ENCODE assay signal across 8 mouse cellular contexts in genomic region chr4:117928234-117928633, GRCm38 (mm10). TPM values are rescaled to one million over a fixed set of nuclear protein-coding genes. Genes with fewer than 3 reads are reported as not detected.
DNase-seq lines count a peak whose midpoint lies in the region; ATAC-seq and TF ChIP-seq lines count a peak whose summit lies in the region.

No protein-coding gene starts in this region.

- H3ac ChIP-seq in myocyte (ENCODE audit: control insufficient read depth, insufficient read length), result no peak overlapping the region

- peak; percentile 76 for DNase-seq in left cerebral cortex, postnatal 4 days
- DNase-seq in left cerebral cortex, adult 18-20 months (ENCODE audit: low spot score in 2 of 2), result no peak
- peak; percentile 22 for DNase-seq in adipocyte (ENCODE audit: low spot score)
- peak; percentile 7 to 55 for DNase-seq in kidney, postnatal 36 days
- DNase-seq in gastrocnemius, adult 18-20 months (ENCODE audit: low spot score), result no peak

- peak overlapping the region; percentile 35 for H3K4me3 ChIP-seq in myocyte

- no peaks in the 10 kb centered on the region for H3K79me2 ChIP-seq in myocyte (ENCODE audit: control insufficient read depth, insufficient read depth)

- H3K4me2 ChIP-seq in myocyte (ENCODE audit: low read depth), result peak overlapping the region; percentile 77

- H3K36me3 ChIP-seq in myocyte (ENCODE audit: control insufficient read depth, insufficient read depth), result no peaks in the 10 kb centered on the region

- peak; percentile 51 for ATAC-seq in erythroblast, adult 5-6 weeks (replicated peaks; ENCODE audit: low FRiP score, poor library complexity, severe bottlenecking)
- ATAC-seq in activated CD4-positive, CD25-positive, alpha-beta regulatory T cell, adult 4 months, result no peak

- no peak for TF ChIP-seq POLR2A in myocyte (IDR thresholded peaks at IDR 0.05; ENCODE audit: insufficient read length, low read depth)

- no peaks in the 10 kb centered on the region for H3K27me3 ChIP-seq in myocyte (ENCODE audit: control insufficient read depth, insufficient read depth, insufficient read length)

- intact Hi-C loops in left cerebral cortex, postnatal 4 days (cut with DNase I), result loop anchor here (5.0 kb wide), 1 partner anchor 154 kb away; no protein-coding TSS in a partner anchor

TF ChIP-seq in myocyte, 11 proteins besides CTCF, POLR2A, EP300 and RAD21:
- no peak for TF ChIP-seq CEBPB (IDR thresholded peaks at IDR 0.05; ENCODE audit: insufficient read depth, poor library complexity, severe bottlenecking)
- no peak for TF ChIP-seq REST (IDR thresholded peaks at IDR 0.05; ENCODE audit: insufficient read depth, insufficient read length)
- no peak for TF ChIP-seq TCF12 (IDR thresholded peaks at IDR 0.05; ENCODE audit: insufficient read depth, poor library complexity, severe bottlenecking)
- TF ChIP-seq MYOD1 (IDR thresholded peaks at IDR 0.05; ENCODE audit: control insufficient read depth in 1 of 3, insufficient read length in 2 of 3, low read depth in 2 of 3), result no peak
- no peak for TF ChIP-seq TCF3 (IDR thresholded peaks at IDR 0.05; ENCODE audit: insufficient read length, low read depth)

RNA-seq across cellular contexts. Expression of gene Artn, which starts 1.3 kb away (rescaled TPM):
- total RNA-seq in left cerebral cortex, postnatal 4 days (2021), result 1 to 10 TPM; 2.5 to 3.3 TPM
- total RNA-seq in left cerebral cortex, adult 18-20 months (2021), result 1 to 10 TPM; 1.7 to 2.5 TPM
- total RNA-seq in erythroblast, adult 5-6 weeks (2015; ENCODE audit: low replicate concordance), result 9.6 TPM in 1 of 2 replicates, not detected in the other
- 0.85 and 1.3 TPM in 2 replicates for total RNA-seq in erythroblast, adult 5-6 weeks (2017; ENCODE audit: low replicate concordance)
- 15.9 TPM for polyA plus RNA-seq in myocyte (2012; fragmentation: generic; extraction: Trizol)
- not detected for polyA plus RNA-seq in activated CD4-positive, CD25-positive, alpha-beta regulatory T cell, adult 4 months (2017; shearing (Covaris generic))
- total RNA-seq in gastrocnemius, adult 18-20 months (2021), result under 1 TPM; 0.19 to 0.27 TPM

RNA-seq across cellular contexts. Expression of gene Ipo13, which starts 13.4 kb away (rescaled TPM):
- 100 to 1,000 TPM; 112 to 114 TPM for total RNA-seq in left cerebral cortex, postnatal 4 days (2021)
- total RNA-seq in left cerebral cortex, adult 18-20 months (2021), result 100 to 1,000 TPM; 106 to 125 TPM
- 8.5 and 14.2 TPM in 2 replicates for total RNA-seq in erythroblast, adult 5-6 weeks (2015; ENCODE audit: low replicate concordance)
- total RNA-seq in erythroblast, adult 5-6 weeks (2017; ENCODE audit: low replicate concordance), result 3.2 and 4.0 TPM in 2 replicates
- 62.2 TPM for polyA plus RNA-seq in myocyte (2012; fragmentation: generic; extraction: Trizol)
- polyA plus RNA-seq in activated CD4-positive, CD25-positive, alpha-beta regulatory T cell, adult 4 months (2017; shearing (Covaris generic)), result 10 to 100 TPM; 13.7 to 15.6 TPM
- 100 to 1,000 TPM; 262 to 289 TPM for total RNA-seq in gastrocnemius, adult 18-20 months (2021)

RNA-seq across cellular contexts. Expression of gene Dph2, which starts 36.4 kb away (rescaled TPM):
- total RNA-seq in left cerebral cortex, postnatal 4 days (2021), result 10 to 100 TPM; 12.9 to 15.1 TPM
- total RNA-seq in left cerebral cortex, adult 18-20 months (2021), result 1 to 10 TPM; 9.2 to 9.8 TPM
- 0.96 and 2.9 TPM in 2 replicates for total RNA-seq in erythroblast, adult 5-6 weeks (2015; ENCODE audit: low replicate concordance)
- 0.51 and 1.5 TPM in 2 replicates for total RNA-seq in erythroblast, adult 5-6 weeks (2017; ENCODE audit: low replicate concordance)
- 8.5 TPM for polyA plus RNA-seq in myocyte (2012; fragmentation: generic; extraction: Trizol)
- 10 to 100 TPM; 21.1 to 25.4 TPM for polyA plus RNA-seq in activated CD4-positive, CD25-positive, alpha-beta regulatory T cell, adult 4 months (2017; shearing (Covaris generic))
- 1 to 10 TPM; 3.1 to 3.2 TPM for total RNA-seq in gastrocnemius, adult 18-20 months (2021)

RNA-seq across cellular contexts. Expression of gene Atp6v0b, which starts 41.1 kb away (rescaled TPM):
- 100 to 1,000 TPM; 306 to 331 TPM for total RNA-seq in left cerebral cortex, postnatal 4 days (2021)
- total RNA-seq in left cerebral cortex, adult 18-20 months (2021), result 100 to 1,000 TPM; 421 to 464 TPM
- total RNA-seq in erythroblast, adult 5-6 weeks (2015; ENCODE audit: low replicate concordance), result 214 and 246 TPM in 2 replicates
- total RNA-seq in erythroblast, adult 5-6 weeks (2017; ENCODE audit: low replicate concordance), result 60.4 and 72.2 TPM in 2 replicates
- 470 TPM for polyA plus RNA-seq in myocyte (2012; fragmentation: generic; extraction: Trizol)
- 100 to 1,000 TPM in 1 of 2 experiments, 10 to 100 TPM in 1; 75.9 to 111 TPM for polyA plus RNA-seq in activated CD4-positive, CD25-positive, alpha-beta regulatory T cell, adult 4 months (2017; shearing (Covaris generic))
- total RNA-seq in gastrocnemius, adult 18-20 months (2021), result 10 to 100 TPM; 82.2 to 83.6 TPM

RNA-seq across cellular contexts. Expression of gene B4galt2, which starts 44.9 kb away (rescaled TPM):
- 100 to 1,000 TPM; 168 to 172 TPM for total RNA-seq in left cerebral cortex, postnatal 4 days (2021)
- 10 to 100 TPM; 82.6 to 89.3 TPM for total RNA-seq in left cerebral cortex, adult 18-20 months (2021)
- total RNA-seq in erythroblast, adult 5-6 weeks (2015; ENCODE audit: low replicate concordance), result 0.19 TPM in 1 of 2 replicates, not detected in the other
- total RNA-seq in erythroblast, adult 5-6 weeks (2017; ENCODE audit: low replicate concordance), result 0.14 TPM in 1 of 2 replicates, not detected in the other
- 41.6 TPM for polyA plus RNA-seq in myocyte (2012; fragmentation: generic; extraction: Trizol)
- polyA plus RNA-seq in activated CD4-positive, CD25-positive, alpha-beta regulatory T cell, adult 4 months (2017; shearing (Covaris generic)), result not detected
- total RNA-seq in gastrocnemius, adult 18-20 months (2021), result 1 to 10 TPM; 1.8 to 2.0 TPM

Comparison
In these comparisons a context has a peak if more than half of its experiments do, and no peak if none do; other contexts are left out.
1. DNase-seq: peak in left cerebral cortex, postnatal 4 days (single experiment), adipocyte (single experiment) and kidney, postnatal 36 days (2 of 2); none in left cerebral cortex, adult 18-20 months (0 of 2) and gastrocnemius, adult 18-20 months (single experiment).
2. RNA of gene Ipo13, which starts 13.4 kb away (total RNA-seq): 262 to 289 TPM in gastrocnemius, adult 18-20 months, 106 to 125 TPM in left cerebral cortex, adult 18-20 months and 112 to 114 TPM in left cerebral cortex, postnatal 4 days; 3.2 to 14.2 TPM in erythroblast, adult 5-6 weeks; every median in the first group is over 4 times any median in the second.